Mouse (Mus musculus) forebrain, embryonic 14.5 days (tissue): Measurements from ENCODE around the gene Upk3bl. TPM values are rescaled to one million over a fixed set of nuclear protein-coding genes. Genes with fewer than 3 reads are reported as not detected.
"Not testable (repeated sequence)": the region's sequence is repeated elsewhere in the genome, so short reads cannot be mapped to it uniquely, and the experiment has no call there.

ENCODE experiments used
- ATAC-seq: fragments of 200-750 bp; cut with Nextera tagmentation; 2 replicates; pipeline ENCODE4 v1.8.0; 2017; ENCODE audit warnings: mild to moderate bottlenecking, moderate library complexity
- DNase-seq: peaks from one replicate; pipeline ENCODE4 v3.0.0-alpha.2; 2015; ENCODE audit warnings: low spot score
- H3K27ac ChIP-seq: fragments of 300-500 bp; sonication (generic); 2 replicates; pipeline ENCODE4 v1.5.1; 2014; ENCODE audit warnings: low read depth, mild to moderate bottlenecking, control low read depth, low read length, moderate library complexity
- H3K27me3 ChIP-seq: fragments of 300-500 bp; sonication (generic); replicated peaks from 2 replicates; pipeline ENCODE4 v1.6.1; 2014; ENCODE audit warnings: low read length, control low read depth, mixed read lengths; ENCODE audit not compliant: control insufficient read depth, insufficient read depth
- H3K36me3 ChIP-seq: fragments of 300-500 bp; sonication (generic); 2 replicates; pipeline ENCODE4 v1.6.1; 2014; ENCODE audit warnings: low read length, control low read depth; ENCODE audit not compliant: control insufficient read depth, insufficient read depth
- H3K4me1 ChIP-seq: fragments of 300-500 bp; sonication (generic); 2 replicates; pipeline ENCODE4 v1.6.1; 2014; ENCODE audit warnings: antibody characterized with exemption, low read length, control low read depth; ENCODE audit not compliant: control insufficient read depth, insufficient read depth
- H3K4me2 ChIP-seq: fragments of 300-500 bp; sonication (generic); 2 replicates; pipeline ENCODE4 v1.6.1; 2014; ENCODE audit warnings: mild to moderate bottlenecking, control low read depth, low read length
- H3K4me3 ChIP-seq: fragments of 300-500 bp; sonication (generic); 2 replicates; pipeline ENCODE4 v1.5.1; 2014; ENCODE audit warnings: low read depth, low read length, control low read depth
- H3K9ac ChIP-seq: fragments of 300-500 bp; sonication (generic); 2 replicates; pipeline ENCODE4 v1.6.1; 2014; ENCODE audit warnings: mild to moderate bottlenecking, low read length, control low read depth, moderate library complexity
- H3K9me3 ChIP-seq: fragments of 300-500 bp; sonication (generic); replicated peaks from 2 replicates; pipeline ENCODE4 v1.6.1; 2016; ENCODE audit warnings: low read length, control low read depth, mixed read lengths; ENCODE audit not compliant: control insufficient read depth
- WGBS: fragments of 180-500 bp; shearing (Covaris S2); extraction: QIAGEN DNeasy Blood & Tissue Kit; methylation state at CpG from one replicate; pipeline ENCODE4 v1.1.7; 2014; 5-methylcytosine and 5-hydroxymethylcytosine counted together
- polyA plus RNA-seq: library from polyadenylated mRNA; unstranded; fragments of >200 nt; fragmentation: Nextera tagmentation; extraction: Ambion mirVana; gene quantifications from 2 replicates; pipeline ENCODE4 v1.2.1, GENCODE M21; 2014

The Upk3bl gene
- polyA plus RNA-seq, 1 experiment from 2014 or later = not detected

DNA sequence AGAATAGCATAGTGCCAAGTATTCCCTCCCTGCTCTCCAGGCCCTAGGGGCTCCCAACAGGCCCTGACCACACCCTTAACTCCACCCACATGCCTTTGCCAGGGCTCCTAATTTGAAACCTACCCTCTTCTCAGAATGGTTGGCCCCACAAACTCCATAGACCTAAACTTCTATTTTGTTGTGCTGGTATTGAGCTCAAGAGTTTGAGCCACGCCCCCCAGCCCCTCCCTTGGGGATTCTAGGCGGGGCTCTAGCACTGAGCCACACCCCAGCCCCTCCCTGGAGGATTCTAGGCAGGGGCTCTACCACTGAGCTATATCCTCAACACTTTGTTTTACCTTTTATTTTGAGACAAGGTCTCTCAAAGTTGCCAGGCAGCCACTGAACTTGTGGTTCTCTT lies 13.0 kb upstream of the Upk3bl start:
- Histone ChIP-seq H3K36me3 (no peaks in the 10 kb centered on the region), H3K4me2 (no peak overlapping the region), H3K4me1 (no peaks in the 10 kb centered on the region), H3K9me3 (no peaks in the 10 kb centered on the region), H3K27me3 (no peaks in the 10 kb centered on the region), H3K27ac (no peak overlapping the region), H3K4me3 (no peak overlapping the region), H3K9ac (no peak overlapping the region)
- WGBS = 34% methylated on average over 2 of the region's 2 CpGs
- ATAC-seq = no peak
- no peak for DNase-seq

DNA sequence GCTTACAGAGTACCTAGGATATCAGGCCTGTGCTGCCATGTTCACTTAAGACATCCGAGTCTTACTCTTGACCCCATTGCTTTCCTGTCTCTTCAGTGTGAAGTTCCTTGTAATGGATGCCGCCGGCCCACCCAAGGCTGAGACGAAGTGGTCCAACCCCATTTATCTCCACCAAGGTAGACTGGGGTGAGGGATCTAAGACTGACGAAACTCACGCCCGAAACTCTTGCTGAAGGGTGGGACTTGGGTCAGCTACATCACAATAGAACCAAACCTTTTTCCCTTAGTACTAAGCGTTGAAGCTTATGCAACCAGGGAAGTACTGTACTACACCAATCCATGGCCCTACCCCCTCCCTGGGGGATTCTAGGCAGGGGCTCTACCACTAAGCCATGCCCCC lies 12.6 kb upstream of the Upk3bl start:
- Histone ChIP-seq H3K27ac (no peak overlapping the region), H3K4me3 (no peak overlapping the region), H3K4me1 (no peaks in the 10 kb centered on the region), H3K36me3 (no peaks in the 10 kb centered on the region), H3K9me3 (no peaks in the 10 kb centered on the region), H3K27me3 (no peaks in the 10 kb centered on the region), H3K9ac (no peak overlapping the region), H3K4me2 (no peak overlapping the region)
- ATAC-seq = no peak
- no peak for DNase-seq
- 92% methylated on average over 8 of the region's 8 CpGs for WGBS

DNA sequence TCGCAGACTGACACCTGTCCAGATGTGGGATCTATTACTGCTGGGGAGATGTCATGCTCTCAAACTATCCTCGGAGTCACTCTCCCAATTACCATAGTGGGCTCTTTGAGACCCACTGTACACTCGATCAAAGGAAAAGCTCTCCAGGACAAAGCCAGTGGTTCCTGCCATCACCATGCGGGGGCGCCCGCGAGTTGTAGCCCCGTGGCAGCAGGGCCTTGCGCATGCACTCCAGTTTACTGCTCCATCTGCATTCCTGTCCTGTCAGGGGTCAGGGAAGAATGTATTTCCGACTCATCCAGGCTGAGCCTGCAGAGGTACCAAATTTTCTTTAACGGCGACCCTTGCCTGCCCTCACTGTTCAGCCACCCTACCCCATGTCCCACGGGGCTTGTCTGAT lies 9.4 kb upstream of the Upk3bl start:
- H3K4me3 ChIP-seq = no peak overlapping the region
- DNase-seq (no peak), ATAC-seq (no peak)
- H3K4me1 ChIP-seq = no peaks in the 10 kb centered on the region
- H3K4me2 ChIP-seq = no peak overlapping the region
- H3K36me3 ChIP-seq = no peaks in the 10 kb centered on the region
- no peaks in the 10 kb centered on the region for H3K9me3 ChIP-seq
- no peaks in the 10 kb centered on the region for H3K27me3 ChIP-seq
- WGBS = 73% methylated on average over 13 of the region's 13 CpGs
- H3K27ac ChIP-seq = no peak overlapping the region
- H3K9ac ChIP-seq = no peak overlapping the region

DNA sequence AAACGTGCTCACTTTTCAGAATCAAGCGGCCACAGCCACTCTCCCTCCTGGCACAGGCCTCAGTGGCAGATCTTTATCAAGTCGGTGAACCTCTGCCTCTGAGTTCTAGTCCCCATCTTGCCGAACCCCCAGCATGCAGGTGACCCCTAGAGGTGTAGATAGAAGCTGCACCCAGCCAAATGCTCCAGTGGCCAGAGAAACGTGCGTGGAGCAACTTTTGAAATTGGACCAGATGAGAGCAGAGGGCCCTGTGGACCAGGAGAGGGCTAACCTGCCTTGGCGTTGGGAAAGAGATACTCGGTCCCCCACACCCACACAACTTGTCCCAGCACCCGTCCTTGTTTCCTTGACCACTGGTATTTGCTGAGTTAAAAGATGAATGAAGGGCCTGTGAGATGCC lies 8.9 kb upstream of the Upk3bl start:
- H3K9me3 ChIP-seq = no peaks in the 10 kb centered on the region
- no peaks in the 10 kb centered on the region for H3K36me3 ChIP-seq
- no peak overlapping the region for H3K4me3 ChIP-seq
- DNase-seq (peak; percentile 26), ATAC-seq (no peak)
- no peak overlapping the region for H3K4me2 ChIP-seq
- H3K9ac ChIP-seq = no peak overlapping the region
- no peaks in the 10 kb centered on the region for H3K27me3 ChIP-seq
- H3K27ac ChIP-seq = no peak overlapping the region
- H3K4me1 ChIP-seq = no peaks in the 10 kb centered on the region
- WGBS = 41% methylated on average over 9 of the region's 9 CpGs

DNA sequence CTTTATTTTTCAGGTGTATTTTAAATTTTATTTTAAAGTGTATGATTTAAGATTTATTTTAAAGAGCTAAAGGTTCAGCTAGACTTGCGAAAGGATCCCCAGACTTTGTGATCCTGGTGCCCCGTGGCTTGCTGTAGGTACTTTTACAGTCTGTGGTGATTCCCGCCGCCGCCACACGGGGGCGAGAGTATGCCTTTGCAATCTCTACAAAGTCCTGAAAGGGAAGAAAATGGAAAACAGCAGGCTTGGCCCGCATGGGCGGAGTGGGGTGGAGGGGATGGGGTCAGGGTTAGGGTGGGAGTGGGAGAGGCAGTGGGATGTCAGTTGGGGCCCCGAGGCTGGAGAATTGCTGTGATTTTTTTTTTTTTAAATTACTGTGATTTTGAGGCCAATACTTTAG lies 8.3 kb upstream of the Upk3bl start:
- Histone ChIP-seq H3K9me3 (no peaks in the 10 kb centered on the region), H3K9ac (no peak overlapping the region), H3K4me3 (no peak overlapping the region), H3K36me3 (no peaks in the 10 kb centered on the region), H3K4me1 (no peaks in the 10 kb centered on the region), H3K27ac (no peak overlapping the region), H3K27me3 (no peaks in the 10 kb centered on the region), H3K4me2 (no peak overlapping the region)
- ATAC-seq = peak; percentile 58; the same call in 1 of the 2 replicates
- DNase-seq = peak; percentile 86
- 5% methylated on average over 10 of the region's 10 CpGs for WGBS

DNA sequence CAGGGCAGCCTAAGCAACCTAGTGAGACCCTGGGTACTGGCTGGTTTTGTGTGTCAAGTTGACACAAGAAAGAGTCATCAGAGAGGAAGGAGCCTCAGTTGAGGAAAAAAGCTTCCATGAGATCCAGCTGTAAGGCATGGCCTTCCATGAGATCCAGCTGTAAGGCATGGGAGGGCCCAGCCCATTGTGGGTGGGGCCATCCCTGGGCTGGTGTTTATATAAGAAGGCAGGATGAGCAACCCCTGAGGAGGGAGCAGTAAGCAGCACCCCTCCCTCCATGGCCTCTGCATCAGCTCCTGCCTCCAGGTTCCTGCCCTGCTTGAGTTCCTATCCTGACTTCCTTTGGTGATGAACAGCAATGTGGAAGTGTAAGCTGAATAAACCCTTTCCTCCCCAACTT lies 5.8 kb upstream of the Upk3bl start:
- H3K27ac ChIP-seq, H3K36me3 ChIP-seq, H3K9me3 ChIP-seq, H3K4me3 ChIP-seq, H3K27me3 ChIP-seq, DNase-seq, H3K4me2 ChIP-seq, H3K4me1 ChIP-seq, H3K9ac ChIP-seq, ATAC-seq: not testable (repeated sequence)

DNA sequence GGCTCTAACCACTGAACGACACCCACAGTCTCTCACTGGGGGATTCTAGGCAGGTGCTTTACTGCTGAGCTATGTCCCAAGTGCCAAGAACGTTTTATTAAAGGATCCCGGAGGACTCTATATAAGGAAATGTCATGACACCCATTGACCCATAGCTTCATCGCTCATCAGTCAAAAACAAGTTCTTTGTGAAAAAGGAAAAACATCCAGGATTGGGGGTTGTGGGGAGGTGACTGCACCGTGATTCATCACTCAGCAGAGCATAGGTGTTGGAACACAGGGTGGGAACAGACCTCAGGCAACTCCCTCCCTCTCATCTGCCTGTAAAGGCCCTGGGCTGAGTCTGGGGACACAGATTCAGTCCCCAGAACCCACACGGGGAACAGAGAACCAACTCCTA lies 4.4 kb upstream of the Upk3bl start:
- Histone ChIP-seq H3K9me3 (no peaks in the 10 kb centered on the region), H3K27me3 (no peaks in the 10 kb centered on the region), H3K36me3 (no peaks in the 10 kb centered on the region), H3K4me1 (0 out of 2 replicates have a peak, but pooled peaks cover 7% of the 10 kb centered on the region), H3K9ac (no peak overlapping the region), H3K27ac (no peak overlapping the region), H3K4me2 (no peak overlapping the region), H3K4me3 (no peak overlapping the region)
- DNase-seq (no peak), ATAC-seq (no peak)
- WGBS = 88% methylated on average over 6 of the region's 6 CpGs

DNA sequence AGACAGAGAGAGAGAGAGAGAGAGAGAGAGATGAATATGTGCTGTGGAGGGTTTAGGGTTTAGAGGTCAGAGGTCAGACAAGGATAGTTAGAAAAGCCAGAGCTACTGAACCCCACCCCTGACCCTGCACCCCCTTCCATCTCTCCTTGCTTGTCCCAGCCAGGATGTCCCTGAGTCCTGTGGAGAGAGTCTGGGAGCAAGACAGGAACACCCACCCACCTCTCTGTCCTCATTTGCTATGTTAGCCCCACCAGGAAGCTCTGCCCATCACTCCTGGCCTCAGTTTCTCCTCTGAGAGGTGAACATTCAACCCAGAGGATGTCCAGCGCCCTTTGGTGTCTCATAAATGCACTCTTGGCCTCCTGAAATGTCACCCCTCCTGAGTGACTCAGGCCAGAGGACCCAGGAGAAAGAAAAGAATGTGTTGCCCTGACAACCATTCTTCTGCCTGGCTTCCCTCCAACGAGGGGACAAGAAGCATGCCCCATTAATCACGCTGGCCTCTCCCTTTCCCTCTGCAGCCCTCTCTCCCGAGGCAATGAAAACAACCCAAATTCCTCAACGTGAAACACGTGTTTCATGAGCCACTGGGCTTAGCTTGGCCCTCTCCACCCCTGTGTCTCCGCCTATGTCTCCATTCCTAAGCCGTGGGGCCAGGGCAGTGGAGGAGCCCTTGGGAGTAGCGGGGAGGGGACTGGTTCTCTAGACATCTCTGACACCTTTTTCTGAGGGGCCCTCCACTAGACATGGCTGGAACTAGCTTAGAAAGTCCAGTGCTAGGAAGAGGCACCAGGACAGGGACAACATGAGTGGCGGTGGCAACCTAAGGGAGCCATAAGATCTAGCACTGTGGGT lies 2.8 kb upstream of the Upk3bl start:
- ATAC-seq (peak; percentile 58; the same call in 1 of the 2 replicates), DNase-seq (peak; percentile 67)
- Histone ChIP-seq H3K36me3 (no peaks in the 10 kb centered on the region), H3K4me3 (no peak overlapping the region), H3K27ac (no peak overlapping the region), H3K4me1 (0 out of 2 replicates have a peak, but pooled peaks cover 7% of the 10 kb centered on the region), H3K9me3 (no peaks in the 10 kb centered on the region), H3K4me2 (no peak overlapping the region), H3K9ac (no peak overlapping the region), H3K27me3 (no peaks in the 10 kb centered on the region)
- WGBS = 4% methylated on average over 10 of the region's 10 CpGs

DNA sequence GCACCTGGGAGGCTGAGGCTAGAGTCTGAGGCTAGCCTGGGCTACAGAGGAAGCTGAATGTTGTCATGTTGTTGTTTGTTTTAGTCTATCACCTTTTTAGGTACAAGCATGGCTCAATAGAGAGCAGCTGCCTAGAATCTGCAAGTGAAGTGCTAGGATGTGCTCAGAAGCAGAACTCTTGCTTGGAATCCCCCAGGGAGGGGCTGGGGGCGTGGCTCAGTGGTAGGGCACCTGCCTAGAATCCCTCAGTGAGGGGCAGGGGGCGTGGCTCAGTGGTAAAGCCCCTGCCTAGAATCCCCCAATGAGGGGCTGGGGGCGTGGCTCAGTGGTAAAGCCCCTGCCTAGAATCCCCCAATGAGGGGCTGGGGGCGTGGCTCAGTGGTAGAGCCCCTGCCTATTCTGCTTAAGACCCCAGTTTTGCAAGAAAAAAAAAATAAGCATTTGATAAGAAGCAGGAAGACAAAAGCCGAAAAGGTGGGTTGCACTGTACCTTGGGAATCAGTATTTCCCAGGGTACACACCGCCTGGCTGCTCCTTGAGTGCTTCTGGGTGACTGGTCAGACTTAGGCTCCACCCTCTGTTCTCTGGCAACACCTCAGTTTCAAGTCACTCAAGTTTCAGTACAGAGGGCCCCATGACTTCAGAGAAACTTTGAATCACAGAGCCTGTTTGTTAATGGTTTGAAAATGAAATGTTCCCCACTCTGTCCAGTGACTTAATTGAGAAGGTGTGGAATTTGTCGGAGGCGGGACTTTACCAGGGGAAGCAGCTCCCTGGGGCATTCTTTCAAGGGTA lies 1.2 kb upstream of the Upk3bl start:
- H3K4me1 ChIP-seq = 0 out of 2 replicates have a peak, but pooled peaks cover 7% of the 10 kb centered on the region
- no peak overlapping the region for H3K9ac ChIP-seq
- H3K4me2 ChIP-seq = no peak overlapping the region
- H3K4me3 ChIP-seq = no peak overlapping the region
- 82% methylated on average over 8 of the region's 8 CpGs for WGBS
- no peaks in the 10 kb centered on the region for H3K9me3 ChIP-seq
- ATAC-seq = no peak
- H3K27ac ChIP-seq = no peak overlapping the region
- no peak for DNase-seq
- no peaks in the 10 kb centered on the region for H3K36me3 ChIP-seq
- no peaks in the 10 kb centered on the region for H3K27me3 ChIP-seq
